Mouse (Mus musculus) forebrain, embryonic 12.5 days (tissue): ENCODE data around the gene H2al1n. TPM values are rescaled to one million over a fixed set of nuclear protein-coding genes. Genes with fewer than 3 reads are reported as not detected.
"Not testable (repeated sequence)": the region's sequence is repeated elsewhere in the genome, so short reads cannot be mapped to it uniquely, and the experiment has no call there.

Experiments
- ATAC-seq: fragments of 200-750 bp; cut with Nextera tagmentation; 2 replicates; pipeline ENCODE4 v1.8.0; 2017; ENCODE audit warnings: moderate TSS enrichment; ENCODE audit not compliant: low FRiP score
- H3K27ac ChIP-seq: fragments of 300-500 bp; sonication (generic); 2 replicates; pipeline ENCODE4 v1.5.1; 2016; ENCODE audit warnings: mild to moderate bottlenecking
- H3K27me3 ChIP-seq: fragments of 300-500 bp; sonication (generic); 2 replicates; pipeline ENCODE4 v1.6.1; 2016; ENCODE audit warnings: mild to moderate bottlenecking
- H3K36me3 ChIP-seq: fragments of 300-500 bp; sonication (generic); replicated peaks from 2 replicates; pipeline ENCODE4 v1.6.1; 2016; ENCODE audit warnings: mild to moderate bottlenecking
- H3K4me1 ChIP-seq: fragments of 300-500 bp; sonication (generic); 2 replicates; pipeline ENCODE4 v1.6.1; 2016
- H3K4me2 ChIP-seq: fragments of 300-500 bp; sonication (generic); 2 replicates; pipeline ENCODE4 v1.6.1; 2016; ENCODE audit warnings: mild to moderate bottlenecking, moderate library complexity
- H3K4me3 ChIP-seq: fragments of 300-500 bp; sonication (generic); replicated peaks from 2 replicates; pipeline ENCODE4 v1.5.1; 2016; ENCODE audit warnings: mild to moderate bottlenecking
- H3K9ac ChIP-seq: fragments of 300-500 bp; sonication (generic); 2 replicates; pipeline ENCODE4 v1.6.1; 2016; ENCODE audit warnings: mild to moderate bottlenecking
- H3K9me3 ChIP-seq: fragments of 300-500 bp; sonication (generic); 2 replicates; pipeline ENCODE4 v1.6.1; 2016
- WGBS: fragments of 180-500 bp; shearing (Covaris S2); methylation state at CpG from one replicate; pipeline ENCODE4 v1.1.7; 2016; 5-methylcytosine and 5-hydroxymethylcytosine counted together
- polyA plus RNA-seq: library from polyadenylated mRNA; unstranded; fragments of >200 nt; fragmentation: Nextera tagmentation; extraction: Ambion mirVana; gene quantifications from 2 replicates; pipeline ENCODE4 v1.2.1, GENCODE M21; 2016

Gene H2al1n
- not detected in 2 replicates for polyA plus RNA-seq

- not testable (repeated sequence) for ATAC-seq, H3K9me3 ChIP-seq, H3K4me2 ChIP-seq, H3K27me3 ChIP-seq, H3K4me1 ChIP-seq, H3K9ac ChIP-seq, H3K27ac ChIP-seq, H3K36me3 ChIP-seq, H3K4me3 ChIP-seq
- 83% methylated on average over 3 of the region's 3 CpGs for WGBS
Measured at GRCm38 (mm10) chrX:14210848-14211247, at the start of gene H2al1n. H2al1n (plus strand) TSS chrX:14211148.

- Histone ChIP-seq H3K4me3 (no peak overlapping the region), H3K9me3 (no peaks in the 10 kb centered on the region), H3K27me3 (no peaks in the 10 kb centered on the region), H3K4me1 (no peaks in the 10 kb centered on the region), H3K27ac (no peak overlapping the region), H3K36me3 (no peaks in the 10 kb centered on the region), H3K9ac (no peak overlapping the region), H3K4me2 (no peak overlapping the region)
- no peak for ATAC-seq
- 70% methylated on average over 4 of the region's 4 CpGs for WGBS
Measured at GRCm38 (mm10) chrX:14199284-14199683, 11.7 kb upstream of the H2al1n start.

- no peak overlapping the region for H3K4me2 ChIP-seq
- H3K27ac ChIP-seq: no peak overlapping the region
- no peak for ATAC-seq
- H3K4me1 ChIP-seq: no peaks in the 10 kb centered on the region
- no peaks in the 10 kb centered on the region for H3K9me3 ChIP-seq
- no peaks in the 10 kb centered on the region for H3K36me3 ChIP-seq
- no peak overlapping the region for H3K4me3 ChIP-seq
- H3K9ac ChIP-seq: no peak overlapping the region
- 72% methylated on average over 8 of the region's 8 CpGs for WGBS
- H3K27me3 ChIP-seq: no peaks in the 10 kb centered on the region
Measured at GRCm38 (mm10) chrX:14206112-14206875, 4.7 kb upstream of the H2al1n start.

GRCm38 (mm10) chrX:14229218-14229617 lies 18.3 kb downstream of the H2al1n start:
- no peaks in the 10 kb centered on the region for H3K27me3 ChIP-seq
- no peak overlapping the region for H3K9ac ChIP-seq
- no peaks in the 10 kb centered on the region for H3K4me1 ChIP-seq
- no peak overlapping the region for H3K27ac ChIP-seq
- H3K4me2 ChIP-seq: no peak overlapping the region
- ATAC-seq: no peak
- H3K36me3 ChIP-seq: no peaks in the 10 kb centered on the region
- H3K4me3 ChIP-seq: no peak overlapping the region
- H3K9me3 ChIP-seq: no peaks in the 10 kb centered on the region
- 91% methylated on average over 2 of the region's 2 CpGs for WGBS

GRCm38 (mm10) chrX:14259597-14260239 lies 48.8 kb downstream of the H2al1n start:
- Histone ChIP-seq H3K4me2 (no peak overlapping the region), H3K36me3 (no peaks in the 10 kb centered on the region), H3K4me1 (no peaks in the 10 kb centered on the region), H3K27ac (no peak overlapping the region), H3K9me3 (no peaks in the 10 kb centered on the region), H3K9ac (no peak overlapping the region), H3K4me3 (no peak overlapping the region), H3K27me3 (no peaks in the 10 kb centered on the region)
- 56% methylated on average over 3 of the region's 3 CpGs for WGBS
- ATAC-seq: no peak
